Mouse (Mus musculus) left cerebral cortex, adult 8-10 months (tissue): ENCODE results near the gene Krt80. TPM values are rescaled to one million over a fixed set of nuclear protein-coding genes. Genes with fewer than 3 reads are reported as not detected.

Source experiments
- microRNA-seq, 2 experiments: library from miRNA; unstranded; fragments of <30 nt; microRNA quantifications; one replicate each; pipeline ENCODE4 v1.2.0; 2022
- total RNA-seq, 4 experiments: library from RNA; stranded (reverse); gene quantifications; 2 replicates each; pipeline ENCODE4 v1.2.4; 2022

The Krt80 gene
- total RNA-seq, 4 experiments from 2014 or later, result 3.4 to 5.1 (median 4.2) TPM

Small RNAs within 50 kb of the gene (microRNA-seq; reads per million reads assigned to microRNA genes)
- 4.6 to 6.7 reads per million in 2 experiments for gene Mir1941

Other genes starting within 250 kb of the Krt80 start
- gene Acvrl1, start 241.6 kb downstream of the Krt80 start, total RNA-seq, result 10 to 100 TPM; 18.9 to 25.1 (median 19.3) TPM
- gene Acvr1b, start 196.1 kb downstream of the Krt80 start, total RNA-seq, result 100 to 1,000 TPM; 100 to 118 (median 110) TPM
- 10 to 100 TPM; 56.3 to 63.9 (median 62.1) TPM for gene Grasp, start 146.0 kb downstream of the Krt80 start, total RNA-seq
- 100 to 1,000 TPM in 1 of 4 experiments, 10 to 100 TPM in 3; 36.3 to 102 (median 74.5) TPM for gene Nr4a1, start 115.9 kb downstream of the Krt80 start, total RNA-seq
- 10 to 100 TPM; 35.9 to 39.3 (median 37.6) TPM for gene Atg101, start 85.9 kb downstream of the Krt80 start, total RNA-seq
- under 1 TPM in 3 of 4 experiments, not detected in 1; 0.18 to 0.91 (median 0.84) TPM for gene 6030408B16Rik, start 77.0 kb downstream of the Krt80 start, total RNA-seq
- under 1 TPM in 3 of 4 experiments, not detected in 1; 0.15 to 0.65 (median 0.19) TPM for gene Krt7, start 40.9 kb upstream of the Krt80 start, total RNA-seq
- gene Krt87, start 68.6 kb upstream of the Krt80 start, total RNA-seq, result under 1 TPM in 1 of 4 experiments, not detected in 3; 0.21 TPM
- gene Krt88, start 77.6 kb upstream of the Krt80 start, total RNA-seq, result not detected
- gene Krt81, start 93.6 kb upstream of the Krt80 start, total RNA-seq, result not detected
- not detected for gene Krt86, start 103.3 kb upstream of the Krt80 start, total RNA-seq
- not detected for gene Krt83, start 121.3 kb upstream of the Krt80 start, total RNA-seq
- gene Gm49425, start 147.1 kb upstream of the Krt80 start, total RNA-seq, result not detected
- not detected for gene Krt84, start 162.7 kb upstream of the Krt80 start, total RNA-seq
- not detected for gene Krt82, start 180.5 kb upstream of the Krt80 start, total RNA-seq
- not detected for gene Krt90, start 192.8 kb upstream of the Krt80 start, total RNA-seq
- not detected for gene Krt75, start 203.7 kb upstream of the Krt80 start, total RNA-seq